Mouse (Mus musculus): ENCODE results near the gene Mymx. TPM values are rescaled to one million over a fixed set of nuclear protein-coding genes. Genes with fewer than 3 reads are reported as not detected.

Mymx gene
- polyA plus RNA-seq, 1 experiment from 2014 or later = 4.8 TPM

- H3K9me3 ChIP-seq (ENCODE audit: control insufficient read depth, low read length) = no peaks in the 10 kb centered on the region
- no peak overlapping the region for H3K4me2 ChIP-seq (ENCODE audit: low read depth, severe bottlenecking)
- ATAC-seq (ENCODE audit: insufficient number of reproducible peaks, low FRiP score, low TSS enrichment, low read depth) = no peak
Observed at GRCm38 (mm10) chr17:45582715-45583355, 19.1 kb downstream of the Mymx start.

GRCm38 (mm10) chr17:45582188-45582587 is 19.7 kb downstream of the Mymx start:
- no peak for DNase-seq (ENCODE audit: low spot score)
- no peak for ATAC-seq (ENCODE audit: insufficient number of reproducible peaks, low FRiP score, low TSS enrichment, low read depth)
- Histone ChIP-seq H3K4me3 (ENCODE audit: low read depth, low read length) (no peak overlapping the region), H3K36me3 (ENCODE audit: control insufficient read depth, insufficient read depth, low read length) (no peaks in the 10 kb centered on the region), H3K27me3 (ENCODE audit: control insufficient read depth, insufficient read depth, low read length) (no peaks in the 10 kb centered on the region), H3K27ac (replicated peaks; ENCODE audit: low read depth, low read length) (no peak overlapping the region), H3K9me3 (ENCODE audit: control insufficient read depth, low read length) (no peaks in the 10 kb centered on the region), H3K9ac (ENCODE audit: low read length) (no peak overlapping the region), H3K4me2 (ENCODE audit: low read depth, severe bottlenecking) (no peak overlapping the region), H3K4me1 (ENCODE audit: control insufficient read depth, insufficient read depth, low read length) (peaks cover 14% of the 10 kb centered on the region)
- 93% methylated on average over 6 of the region's 6 CpGs for WGBS

More at GRCm38 (mm10) chr17:45582715-45583355, 19.1 kb downstream of the Mymx start:
- Histone ChIP-seq H3K4me3 (ENCODE audit: low read depth, low read length) (no peak overlapping the region), H3K27me3 (ENCODE audit: control insufficient read depth, insufficient read depth, low read length) (no peaks in the 10 kb centered on the region), H3K4me1 (ENCODE audit: control insufficient read depth, insufficient read depth, low read length) (peaks cover 14% of the 10 kb centered on the region), H3K9ac (ENCODE audit: low read length) (no peak overlapping the region), H3K36me3 (ENCODE audit: control insufficient read depth, insufficient read depth, low read length) (peaks cover 3% of the 10 kb centered on the region; the same call in 1 of the 2 replicates), H3K27ac (replicated peaks; ENCODE audit: low read depth, low read length) (no peak overlapping the region)
- WGBS = 72% methylated on average over 6 of the region's 6 CpGs
- no peak for DNase-seq (ENCODE audit: low spot score)

- Histone ChIP-seq H3K9me3 (ENCODE audit: control insufficient read depth, low read length) (no peaks in the 10 kb centered on the region), H3K4me3 (ENCODE audit: low read depth, low read length) (no peak overlapping the region), H3K4me1 (ENCODE audit: control insufficient read depth, insufficient read depth, low read length) (peaks cover 14% of the 10 kb centered on the region), H3K4me2 (ENCODE audit: low read depth, severe bottlenecking) (no peak overlapping the region), H3K27me3 (ENCODE audit: control insufficient read depth, insufficient read depth, low read length) (no peaks in the 10 kb centered on the region), H3K9ac (ENCODE audit: low read length) (no peak overlapping the region), H3K36me3 (ENCODE audit: control insufficient read depth, insufficient read depth, low read length) (no peaks in the 10 kb centered on the region), H3K27ac (replicated peaks; ENCODE audit: low read depth, low read length) (no peak overlapping the region)
- ATAC-seq (ENCODE audit: insufficient number of reproducible peaks, low FRiP score, low TSS enrichment, low read depth) = no peak
- peak; percentile 85 for DNase-seq (ENCODE audit: low spot score)
- 18% methylated on average over 2 of the region's 2 CpGs for WGBS
Observed at GRCm38 (mm10) chr17:45581567-45581983, 20.3 kb downstream of the Mymx start.

GRCm38 (mm10) chr17:45580958-45581477 is 20.9 kb downstream of the Mymx start:
- Histone ChIP-seq H3K4me2 (ENCODE audit: low read depth, severe bottlenecking) (no peak overlapping the region), H3K36me3 (ENCODE audit: control insufficient read depth, insufficient read depth, low read length) (no peaks in the 10 kb centered on the region), H3K27me3 (ENCODE audit: control insufficient read depth, insufficient read depth, low read length) (no peaks in the 10 kb centered on the region), H3K4me3 (ENCODE audit: low read depth, low read length) (no peak overlapping the region), H3K27ac (replicated peaks; ENCODE audit: low read depth, low read length) (no peak overlapping the region), H3K9ac (ENCODE audit: low read length) (no peak overlapping the region), H3K4me1 (ENCODE audit: control insufficient read depth, insufficient read depth, low read length) (peaks cover 14% of the 10 kb centered on the region), H3K9me3 (ENCODE audit: control insufficient read depth, low read length) (no peaks in the 10 kb centered on the region)
- no peak for ATAC-seq (ENCODE audit: insufficient number of reproducible peaks, low FRiP score, low TSS enrichment, low read depth)
- WGBS = 47% methylated on average over 12 of the region's 12 CpGs
- DNase-seq (ENCODE audit: low spot score) = no peak

GRCm38 (mm10) chr17:45579554-45579953 is 22.3 kb downstream of the Mymx start:
- Histone ChIP-seq H3K4me1 (ENCODE audit: control insufficient read depth, insufficient read depth, low read length) (peaks cover 7% of the 10 kb centered on the region), H3K4me3 (ENCODE audit: low read depth, low read length) (no peak overlapping the region), H3K9ac (ENCODE audit: low read length) (no peak overlapping the region), H3K4me2 (ENCODE audit: low read depth, severe bottlenecking) (no peak overlapping the region), H3K36me3 (ENCODE audit: control insufficient read depth, insufficient read depth, low read length) (no peaks in the 10 kb centered on the region), H3K9me3 (ENCODE audit: control insufficient read depth, low read length) (no peaks in the 10 kb centered on the region), H3K27ac (replicated peaks; ENCODE audit: low read depth, low read length) (no peak overlapping the region), H3K27me3 (ENCODE audit: control insufficient read depth, insufficient read depth, low read length) (no peaks in the 10 kb centered on the region)
- no peak for ATAC-seq (ENCODE audit: insufficient number of reproducible peaks, low FRiP score, low TSS enrichment, low read depth)
- WGBS = 88% methylated on average over 4 of the region's 4 CpGs
- no peak for DNase-seq (ENCODE audit: low spot score)

- Histone ChIP-seq H3K4me2 (ENCODE audit: low read depth, severe bottlenecking) (no peak overlapping the region), H3K27ac (replicated peaks; ENCODE audit: low read depth, low read length) (no peak overlapping the region), H3K4me3 (ENCODE audit: low read depth, low read length) (no peak overlapping the region), H3K36me3 (ENCODE audit: control insufficient read depth, insufficient read depth, low read length) (no peaks in the 10 kb centered on the region), H3K9me3 (ENCODE audit: control insufficient read depth, low read length) (no peaks in the 10 kb centered on the region), H3K9ac (ENCODE audit: low read length) (no peak overlapping the region), H3K27me3 (ENCODE audit: control insufficient read depth, insufficient read depth, low read length) (no peaks in the 10 kb centered on the region), H3K4me1 (ENCODE audit: control insufficient read depth, insufficient read depth, low read length) (peaks cover 8% of the 10 kb centered on the region; the same call in 1 of the 2 replicates)
- ATAC-seq (ENCODE audit: insufficient number of reproducible peaks, low FRiP score, low TSS enrichment, low read depth) (no peak), DNase-seq (ENCODE audit: low spot score) (no peak)
- 75% methylated on average over 7 of the region's 7 CpGs for WGBS
Observed at GRCm38 (mm10) chr17:45578843-45579242, 23.1 kb downstream of the Mymx start.

- Histone ChIP-seq H3K27me3 (ENCODE audit: control insufficient read depth, insufficient read depth, low read length) (no peaks in the 10 kb centered on the region), H3K9me3 (ENCODE audit: control insufficient read depth, low read length) (no peaks in the 10 kb centered on the region), H3K4me1 (ENCODE audit: control insufficient read depth, insufficient read depth, low read length) (peaks cover 8% of the 10 kb centered on the region; the same call in 1 of the 2 replicates), H3K9ac (ENCODE audit: low read length) (no peak overlapping the region), H3K4me2 (ENCODE audit: low read depth, severe bottlenecking) (no peak overlapping the region), H3K4me3 (ENCODE audit: low read depth, low read length) (no peak overlapping the region), H3K27ac (replicated peaks; ENCODE audit: low read depth, low read length) (no peak overlapping the region), H3K36me3 (ENCODE audit: control insufficient read depth, insufficient read depth, low read length) (no peaks in the 10 kb centered on the region)
- no peak for DNase-seq (ENCODE audit: low spot score)
- WGBS = 79% methylated on average over 5 of the region's 5 CpGs
- no peak for ATAC-seq (ENCODE audit: insufficient number of reproducible peaks, low FRiP score, low TSS enrichment, low read depth)
Observed at GRCm38 (mm10) chr17:45578242-45578641, 23.7 kb downstream of the Mymx start.

- Histone ChIP-seq H3K9me3 (ENCODE audit: control insufficient read depth, low read length) (no peaks in the 10 kb centered on the region), H3K4me2 (ENCODE audit: low read depth, severe bottlenecking) (peak overlapping the region; percentile 7; the same call in 1 of the 2 replicates), H3K36me3 (ENCODE audit: control insufficient read depth, insufficient read depth, low read length) (peaks cover 15% of the 10 kb centered on the region), H3K9ac (ENCODE audit: low read length) (no peak overlapping the region), H3K27me3 (ENCODE audit: control insufficient read depth, insufficient read depth, low read length) (no peaks in the 10 kb centered on the region), H3K27ac (replicated peaks; ENCODE audit: low read depth, low read length) (no peak overlapping the region), H3K4me1 (ENCODE audit: control insufficient read depth, insufficient read depth, low read length) (peaks cover 11% of the 10 kb centered on the region; the same call in 1 of the 2 replicates), H3K4me3 (ENCODE audit: low read depth, low read length) (no peak overlapping the region)
- DNase-seq (ENCODE audit: low spot score) (no peak), ATAC-seq (ENCODE audit: insufficient number of reproducible peaks, low FRiP score, low TSS enrichment, low read depth) (no peak)
- WGBS = 87% methylated on average over 8 of the region's 8 CpGs
Observed at GRCm38 (mm10) chr17:45575123-45575897, 26.6 kb downstream of the Mymx start.

All from limb, embryonic 11.5 days (tissue).